Mouse (Mus musculus) midbrain, embryonic 10.5 days (tissue): ENCODE results near the gene Gm13278. TPM values are rescaled to one million over a fixed set of nuclear protein-coding genes. Genes with fewer than 3 reads are reported as not detected.

Experiments used
- polyA plus RNA-seq: library from polyadenylated mRNA; unstranded; fragments of >200 nt; fragmentation: Nextera tagmentation; extraction: Ambion mirVana; gene quantifications from 2 replicates; pipeline ENCODE4 v1.2.1, GENCODE M21; 2016

Gene Gm13278
- polyA plus RNA-seq, 1 experiment from 2014 or later = not detected

Other genes starting within 250 kb of the Gm13278 start
- gene Ifna15, start 233.3 kb upstream of the Gm13278 start, polyA plus RNA-seq = not detected in 2 replicates
- gene Ifna14, start 219.8 kb upstream of the Gm13278 start, polyA plus RNA-seq = not detected in 2 replicates
- gene Ifna9, start 199.2 kb upstream of the Gm13278 start, polyA plus RNA-seq = not detected in 2 replicates
- not detected in 2 replicates for gene Ifna12, start 188.2 kb upstream of the Gm13278 start, polyA plus RNA-seq
- not detected in 2 replicates for gene C87499, start 157.1 kb upstream of the Gm13278 start, polyA plus RNA-seq
- gene Ifna13, start 147.1 kb upstream of the Gm13278 start, polyA plus RNA-seq = not detected in 2 replicates
- gene Ifna16, start 114.6 kb upstream of the Gm13278 start, polyA plus RNA-seq = not detected in 2 replicates
- not detected in 2 replicates for gene Ifna2, start 107.6 kb upstream of the Gm13278 start, polyA plus RNA-seq
- gene Ifnab, start 100.2 kb upstream of the Gm13278 start, polyA plus RNA-seq = not detected in 2 replicates
- 0.80 and 1.1 TPM in 2 replicates for gene Gm26566, start 69.7 kb upstream of the Gm13278 start, polyA plus RNA-seq
- gene Klhl9, start 69.1 kb upstream of the Gm13278 start, polyA plus RNA-seq = 95.6 and 111 TPM in 2 replicates
- not detected in 2 replicates for gene Gm13271, start 36.7 kb upstream of the Gm13278 start, polyA plus RNA-seq
- gene Gm13283, start 31.4 kb upstream of the Gm13278 start, polyA plus RNA-seq = 0.19 and 0.32 TPM in 2 replicates
- 0.29 TPM in 1 of 2 replicates, not detected in the other for gene Gm13290, start 17.7 kb upstream of the Gm13278 start, polyA plus RNA-seq
- not detected in 2 replicates for gene Gm13289, start 14.6 kb upstream of the Gm13278 start, polyA plus RNA-seq
- not detected in 2 replicates for gene Gm13272, start 11.7 kb upstream of the Gm13278 start, polyA plus RNA-seq
- 0.51 TPM in 1 of 2 replicates, not detected in the other for gene Ifnz, start 9.4 kb upstream of the Gm13278 start, polyA plus RNA-seq
- not detected in 2 replicates for gene Gm13276, start 5.8 kb upstream of the Gm13278 start, polyA plus RNA-seq
- gene Gm13277, start 2.9 kb upstream of the Gm13278 start, polyA plus RNA-seq = not detected in 2 replicates
- gene Gm13275, start 2.9 kb downstream of the Gm13278 start, polyA plus RNA-seq = 0.34 TPM in 1 of 2 replicates, not detected in the other
- gene Gm13279, start 5.8 kb downstream of the Gm13278 start, polyA plus RNA-seq = not detected in 2 replicates
- gene Gm13285, start 8.1 kb downstream of the Gm13278 start, polyA plus RNA-seq = 0.62 TPM in 1 of 2 replicates, not detected in the other
- not detected in 2 replicates for gene Gm13287, start 11.7 kb downstream of the Gm13278 start, polyA plus RNA-seq
- 0.09 TPM in 1 of 2 replicates, not detected in the other for gene Gm13288, start 14.0 kb downstream of the Gm13278 start, polyA plus RNA-seq
- gene Ifna7, start 24.7 kb downstream of the Gm13278 start, polyA plus RNA-seq = not detected in 2 replicates
- not detected in 2 replicates for gene Ifna11, start 28.4 kb downstream of the Gm13278 start, polyA plus RNA-seq
- gene Ifna6, start 35.9 kb downstream of the Gm13278 start, polyA plus RNA-seq = not detected in 2 replicates
- not detected in 2 replicates for gene Ifna5, start 44.0 kb downstream of the Gm13278 start, polyA plus RNA-seq
- not detected in 2 replicates for gene Ifna4, start 50.3 kb downstream of the Gm13278 start, polyA plus RNA-seq
- gene Ifna1, start 58.5 kb downstream of the Gm13278 start, polyA plus RNA-seq = not detected in 2 replicates
- not detected in 2 replicates for gene Ifne, start 88.7 kb downstream of the Gm13278 start, polyA plus RNA-seq